Mouse (Mus musculus): ENCODE results near the gene Speer4d. TPM values are rescaled to one million over a fixed set of nuclear protein-coding genes. Genes with fewer than 3 reads are reported as not detected.
"Not testable (repeated sequence)": the region's sequence is repeated elsewhere in the genome, so short reads cannot be mapped to it uniquely, and the experiment has no call there.

The Speer4d gene
- polyA plus RNA-seq, 1 experiment from 2014 or later = not detected

DNA sequence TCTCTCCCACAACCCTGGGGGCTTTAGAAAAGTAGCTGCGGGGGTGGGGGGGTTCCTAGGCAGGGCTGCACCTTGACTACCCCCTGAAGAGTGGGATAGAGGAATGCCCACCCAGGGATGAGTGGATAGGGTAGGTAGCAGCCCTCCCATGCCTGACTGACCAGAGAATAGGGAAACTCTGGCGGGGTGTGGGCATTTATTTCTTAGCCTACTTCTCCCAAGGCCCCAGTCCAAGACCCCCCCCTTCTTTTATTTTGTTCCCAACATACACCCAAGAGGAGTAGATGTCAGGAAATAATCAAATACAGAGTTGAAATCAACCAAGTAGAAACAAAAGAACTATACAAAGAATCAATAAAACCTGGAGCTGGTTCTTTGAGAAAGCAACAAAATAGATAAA, 18.8 kb downstream of the Speer4d start:
- not testable (repeated sequence) for ATAC-seq (ENCODE audit: low read depth); H3K27me3 ChIP-seq (ENCODE audit: control insufficient read depth, insufficient read depth, low read length); H3K9ac ChIP-seq (replicated peaks; ENCODE audit: low read depth, low read length); H3K36me3 ChIP-seq (ENCODE audit: control insufficient read depth, insufficient read depth, low read length); H3K4me3 ChIP-seq (ENCODE audit: low read depth, low read length); H3K27ac ChIP-seq (ENCODE audit: low read depth, low read length); H3K4me2 ChIP-seq (ENCODE audit: low read depth, low read length); H3K4me1 ChIP-seq (ENCODE audit: control insufficient read depth, insufficient read depth, low read length); H3K9me3 ChIP-seq (ENCODE audit: control insufficient read depth, low read length)
- 78% methylated on average over 2 of the region's 2 CpGs for WGBS

DNA sequence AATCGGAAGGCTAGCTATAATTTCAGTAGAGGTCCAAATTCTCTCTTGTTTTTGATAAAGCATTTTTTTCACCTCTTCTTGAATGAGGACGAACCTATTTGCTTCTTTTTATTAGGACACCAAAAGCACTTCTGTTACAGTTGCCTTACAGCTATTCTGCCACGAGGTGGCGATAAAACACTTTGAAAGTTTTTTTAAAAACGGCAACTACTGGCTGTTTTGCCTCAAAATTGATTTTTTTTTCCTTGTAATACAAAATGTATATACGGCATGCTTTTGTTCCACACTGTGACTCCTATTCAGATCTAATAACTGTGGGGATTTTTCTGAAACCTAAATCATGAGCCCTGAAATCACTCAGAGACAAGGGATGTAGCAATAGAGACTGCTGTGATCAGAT, 26.8 kb downstream of the Speer4d start:
- H3K9ac ChIP-seq (replicated peaks; ENCODE audit: low read depth, low read length); H3K4me3 ChIP-seq (ENCODE audit: low read depth, low read length); H3K9me3 ChIP-seq (ENCODE audit: control insufficient read depth, low read length); ATAC-seq (ENCODE audit: low read depth); H3K27ac ChIP-seq (ENCODE audit: low read depth, low read length); H3K36me3 ChIP-seq (ENCODE audit: control insufficient read depth, insufficient read depth, low read length); H3K4me2 ChIP-seq (ENCODE audit: low read depth, low read length); H3K4me1 ChIP-seq (ENCODE audit: control insufficient read depth, insufficient read depth, low read length); H3K27me3 ChIP-seq (ENCODE audit: control insufficient read depth, insufficient read depth, low read length): not testable (repeated sequence)
- WGBS = 33% methylated on average over 6 of the region's 6 CpGs

DNA sequence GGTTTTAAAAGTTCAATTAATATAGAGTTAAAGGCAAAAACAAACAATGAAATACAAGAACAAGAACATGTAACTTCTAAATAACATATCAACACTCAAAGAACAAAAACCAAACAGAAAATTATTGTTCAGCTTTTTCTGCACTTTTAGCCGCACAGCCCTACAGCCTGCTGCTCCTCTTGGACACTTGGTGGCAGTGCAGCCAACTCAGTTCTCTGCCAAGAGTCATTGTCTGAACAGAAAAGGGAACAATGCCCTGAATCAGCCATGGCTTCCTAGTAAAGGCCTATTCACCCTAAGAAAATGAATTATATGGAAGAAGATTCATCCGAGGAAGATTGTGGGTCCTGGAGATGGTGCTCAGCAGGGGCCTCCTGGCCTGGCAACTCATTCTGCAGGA, 33.5 kb downstream of the Speer4d start:
- H3K36me3 ChIP-seq (ENCODE audit: control insufficient read depth, insufficient read depth, low read length); H3K9me3 ChIP-seq (ENCODE audit: control insufficient read depth, low read length); H3K4me3 ChIP-seq (ENCODE audit: low read depth, low read length); ATAC-seq (ENCODE audit: low read depth); H3K9ac ChIP-seq (replicated peaks; ENCODE audit: low read depth, low read length); H3K27ac ChIP-seq (ENCODE audit: low read depth, low read length); H3K4me2 ChIP-seq (ENCODE audit: low read depth, low read length); H3K27me3 ChIP-seq (ENCODE audit: control insufficient read depth, insufficient read depth, low read length); H3K4me1 ChIP-seq (ENCODE audit: control insufficient read depth, insufficient read depth, low read length): not testable (repeated sequence)
- 54% methylated on average over 2 of the region's 2 CpGs for WGBS

DNA sequence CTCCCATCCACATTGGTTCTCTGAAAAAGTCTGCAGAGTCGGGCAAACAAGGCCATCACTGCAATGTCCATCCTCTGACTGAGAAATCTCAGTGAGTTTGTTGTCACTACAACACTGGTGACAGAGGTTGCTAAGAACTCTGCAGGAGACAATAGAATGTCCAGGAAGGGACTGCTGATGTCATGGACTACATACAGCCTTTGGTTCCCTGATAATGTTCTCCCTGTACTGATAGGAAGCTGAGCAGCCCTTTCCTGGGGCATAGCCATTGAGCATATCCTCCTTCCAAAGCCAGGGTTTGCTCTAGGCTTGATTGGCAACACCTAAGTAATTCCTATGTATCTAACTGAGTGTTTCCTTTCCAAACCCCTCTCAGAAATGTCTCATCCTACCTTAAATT, 38.1 kb downstream of the Speer4d start, which contains the start of gene 4930572O03Rik:
Gene 4930572O03Rik, minus strand, starts transcription at position 101 of the 400 bp plus-strand sequence.
- H3K27me3 ChIP-seq (ENCODE audit: control insufficient read depth, insufficient read depth, low read length); H3K36me3 ChIP-seq (ENCODE audit: control insufficient read depth, insufficient read depth, low read length); H3K9me3 ChIP-seq (ENCODE audit: control insufficient read depth, low read length); H3K4me2 ChIP-seq (ENCODE audit: low read depth, low read length); H3K9ac ChIP-seq (replicated peaks; ENCODE audit: low read depth, low read length); H3K27ac ChIP-seq (ENCODE audit: low read depth, low read length); H3K4me3 ChIP-seq (ENCODE audit: low read depth, low read length); H3K4me1 ChIP-seq (ENCODE audit: control insufficient read depth, insufficient read depth, low read length); ATAC-seq (ENCODE audit: low read depth): not testable (repeated sequence)
- WGBS = 73% methylated on average over 1 of the region's 1 CpGs

DNA sequence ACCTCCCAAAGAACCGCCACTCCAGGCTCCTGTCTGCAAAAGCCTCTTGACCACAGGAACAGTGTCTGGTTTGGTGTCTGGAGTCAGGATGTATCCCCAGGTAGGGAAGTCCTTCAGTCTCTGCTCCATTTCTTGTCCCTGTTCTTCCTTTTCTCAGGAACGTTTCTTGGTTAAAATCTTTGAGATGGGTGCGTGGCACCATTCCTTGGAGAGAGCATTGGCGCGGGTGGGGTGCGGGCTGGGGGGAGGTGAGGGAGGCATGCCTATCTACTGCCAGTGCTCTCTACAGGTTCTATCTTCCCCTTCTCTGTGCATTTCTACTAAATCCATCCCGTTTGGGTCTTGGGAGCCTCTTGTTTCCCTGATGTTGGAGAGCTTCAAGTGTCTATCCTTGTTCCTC, 45.0 kb downstream of the Speer4d start:
- not testable (repeated sequence) for ATAC-seq (ENCODE audit: low read depth); H3K27ac ChIP-seq (ENCODE audit: low read depth, low read length); H3K36me3 ChIP-seq (ENCODE audit: control insufficient read depth, insufficient read depth, low read length); H3K9me3 ChIP-seq (ENCODE audit: control insufficient read depth, low read length); H3K27me3 ChIP-seq (ENCODE audit: control insufficient read depth, insufficient read depth, low read length); H3K4me3 ChIP-seq (ENCODE audit: low read depth, low read length); H3K4me2 ChIP-seq (ENCODE audit: low read depth, low read length); H3K4me1 ChIP-seq (ENCODE audit: control insufficient read depth, insufficient read depth, low read length); H3K9ac ChIP-seq (replicated peaks; ENCODE audit: low read depth, low read length)
- WGBS = 77% methylated on average over 7 of the region's 7 CpGs

DNA sequence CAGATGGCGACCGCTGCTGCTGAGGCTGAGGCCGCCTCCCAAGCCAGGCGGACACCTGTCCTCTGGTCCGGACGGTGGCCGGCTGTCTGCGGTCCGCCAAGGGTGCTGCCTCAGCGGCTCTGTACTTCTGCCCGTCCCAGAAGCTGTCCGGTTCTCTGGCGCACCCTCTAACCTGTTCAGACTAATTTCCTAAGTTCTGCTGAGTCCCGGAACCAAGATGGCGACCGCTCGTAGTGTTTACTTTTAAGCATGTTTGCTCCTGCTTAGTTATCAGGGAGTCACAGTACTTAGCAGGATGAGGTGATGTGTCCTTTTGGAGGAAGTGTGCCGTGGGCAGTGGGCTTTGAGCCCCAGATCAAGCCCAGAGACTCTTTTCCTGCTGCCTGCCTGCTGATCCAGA, 51.9 kb downstream of the Speer4d start:
- H3K36me3 ChIP-seq (ENCODE audit: control insufficient read depth, insufficient read depth, low read length); ATAC-seq (ENCODE audit: low read depth); H3K4me2 ChIP-seq (ENCODE audit: low read depth, low read length); H3K9me3 ChIP-seq (ENCODE audit: control insufficient read depth, low read length); H3K27ac ChIP-seq (ENCODE audit: low read depth, low read length); H3K4me3 ChIP-seq (ENCODE audit: low read depth, low read length); H3K4me1 ChIP-seq (ENCODE audit: control insufficient read depth, insufficient read depth, low read length); H3K9ac ChIP-seq (replicated peaks; ENCODE audit: low read depth, low read length); H3K27me3 ChIP-seq (ENCODE audit: control insufficient read depth, insufficient read depth, low read length): not testable (repeated sequence)
- WGBS = 85% methylated on average over 7 of the region's 18 CpGs

Other genes with a start within 250 kb of the Speer4d start
- gene Gm21149, start 142.5 kb upstream of the Speer4d start, polyA plus RNA-seq (2014; fragmentation: Nextera tagmentation; extraction: Ambion mirVana) = not detected in 2 replicates
- not detected in 2 replicates for gene Gm21190, start 89.8 kb upstream of the Speer4d start, polyA plus RNA-seq (2014; fragmentation: Nextera tagmentation; extraction: Ambion mirVana)
- gene Gm21083, start 41.7 kb upstream of the Speer4d start, polyA plus RNA-seq (2014; fragmentation: Nextera tagmentation; extraction: Ambion mirVana) = not detected in 2 replicates
- not detected in 2 replicates for gene 4930572O03Rik, start 38.0 kb downstream of the Speer4d start, polyA plus RNA-seq (2014; fragmentation: Nextera tagmentation; extraction: Ambion mirVana)
- not detected in 2 replicates for gene Speer4c, start 95.2 kb downstream of the Speer4d start, polyA plus RNA-seq (2014; fragmentation: Nextera tagmentation; extraction: Ambion mirVana)

All from neural tube, embryonic 14.5 days (tissue).